Mouse (Mus musculus): ENCODE data around the gene Olfr1475. TPM values are rescaled to one million over a fixed set of nuclear protein-coding genes. Genes with fewer than 3 reads are reported as not detected.
"Not testable (repeated sequence)": the region's sequence is repeated elsewhere in the genome, so short reads cannot be mapped to it uniquely, and the experiment has no call there.

Olfr1475 gene
- not detected in 2 replicates for polyA plus RNA-seq (2015; fragmentation: Nextera tagmentation; extraction: Ambion mirVana)

DNA sequence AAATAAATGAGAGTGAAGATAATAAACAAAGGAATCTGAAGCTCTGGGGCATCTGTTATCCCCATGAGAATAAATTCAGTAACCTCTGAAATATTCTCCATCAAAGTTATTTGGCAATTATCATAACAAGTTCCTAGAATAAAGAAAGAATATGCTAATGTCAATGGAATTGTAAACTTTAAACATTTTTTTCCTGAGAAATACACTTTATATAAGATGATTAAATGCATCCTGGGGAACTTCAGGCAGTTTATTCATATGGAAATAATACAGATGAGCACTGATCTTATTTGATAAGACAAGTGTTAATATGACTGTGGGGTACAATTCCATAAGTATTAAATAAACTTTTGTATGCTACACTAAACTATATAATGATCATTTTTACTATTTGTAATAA lies at the start of gene Olfr1475:
Gene Olfr1475, minus strand, starts transcription at position 101 of the 400 bp plus-strand sequence.
- H3K4me3 ChIP-seq (replicated peaks), result no peak within 1 kb of the TSS
- H3K27ac ChIP-seq, result no peak within 1 kb of the TSS
- no peaks in the 10 kb centered on the region for H3K27me3 ChIP-seq (replicated peaks)
- no peak within 1 kb of the TSS for H3K4me2 ChIP-seq (replicated peaks)
- no peaks in the 10 kb centered on the region for H3K4me1 ChIP-seq (replicated peaks)
- H3K9me3 ChIP-seq, result no peaks in the 10 kb centered on the region
- no peaks in the 10 kb centered on the region for H3K36me3 ChIP-seq
- ATAC-seq, result no peak
- no peak within 1 kb of the TSS for H3K9ac ChIP-seq

- H3K27ac ChIP-seq, result no peak within 1 kb of the TSS
- WGBS, result 75% methylated on average over 2 of the region's 2 CpGs
- H3K9me3 ChIP-seq, result no peaks in the 10 kb centered on the region
- H3K4me1 ChIP-seq (replicated peaks), result no peaks in the 10 kb centered on the region
- no peaks in the 10 kb centered on the region for H3K27me3 ChIP-seq (replicated peaks)
- H3K9ac ChIP-seq, result no peak within 1 kb of the TSS
- H3K4me2 ChIP-seq (replicated peaks), result no peak within 1 kb of the TSS
- ATAC-seq, result no peak
- no peak within 1 kb of the TSS for H3K4me3 ChIP-seq (replicated peaks)
- no peaks in the 10 kb centered on the region for H3K36me3 ChIP-seq
These were observed 47.6 kb upstream of the Olfr1475 start, which contains the start of gene Olfr1480 for GRCm38 (mm10) chr19:13527613-13528012. TSS of gene Olfr1480 (plus strand) at chr19:13527913.

DNA sequence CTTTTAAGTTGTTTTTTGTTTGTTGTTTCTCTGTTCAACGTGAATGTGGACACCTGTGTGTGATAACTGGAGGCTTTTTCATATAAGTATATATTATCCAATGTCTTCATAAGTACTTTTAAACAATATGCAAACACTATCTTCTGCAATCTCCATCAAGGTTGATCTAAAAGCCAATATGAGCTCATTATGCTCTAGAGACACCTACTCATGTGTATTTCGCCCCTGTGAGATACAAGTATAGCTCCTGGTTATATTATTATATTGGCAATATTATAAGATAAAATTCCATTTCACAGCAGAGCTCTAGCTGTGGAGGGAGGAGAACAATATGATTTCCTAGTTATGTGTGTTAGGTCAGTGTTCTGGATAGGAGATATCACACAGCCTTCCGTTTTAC lies 20.2 kb upstream of the Olfr1475 start, which contains the start of gene Olfr1477:
Gene Olfr1477, plus strand, starts transcription at position 301 of the 400 bp plus-strand sequence.
- Histone ChIP-seq H3K27me3 (replicated peaks) (no peaks in the 10 kb centered on the region), H3K4me1 (replicated peaks) (no peaks in the 10 kb centered on the region), H3K4me3 (replicated peaks) (no peak within 1 kb of the TSS), H3K36me3 (no peaks in the 10 kb centered on the region), H3K9ac (no peak within 1 kb of the TSS), H3K27ac (no peak within 1 kb of the TSS), H3K4me2 (replicated peaks) (no peak within 1 kb of the TSS), H3K9me3 (no peaks in the 10 kb centered on the region)
- 77% methylated on average over 3 of the region's 3 CpGs for WGBS
- ATAC-seq, result no peak

DNA sequence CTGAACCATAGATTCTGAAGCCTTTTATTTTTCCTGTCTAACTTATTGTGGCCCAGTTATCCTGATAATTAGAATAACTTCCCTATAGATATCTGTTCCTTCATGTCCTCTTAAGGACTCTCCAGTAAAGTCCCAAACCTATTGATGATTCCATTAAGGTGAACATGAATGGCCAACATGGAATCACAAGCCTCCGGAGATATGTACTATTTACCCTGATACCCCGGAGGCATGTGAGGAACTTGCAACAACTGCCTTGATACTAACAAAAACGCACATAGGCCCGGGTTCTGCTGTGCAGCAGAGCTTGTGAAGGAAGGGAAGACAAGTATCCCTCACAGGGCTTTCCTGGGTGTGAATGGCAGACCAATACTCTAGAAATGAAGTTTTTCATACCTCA lies 10.7 kb downstream of the Olfr1475 start, which contains the start of gene Olfr1474:
Gene Olfr1474, plus strand, starts transcription at position 301 of the 400 bp plus-strand sequence.
- not testable (repeated sequence) for H3K4me2 ChIP-seq (replicated peaks); H3K4me3 ChIP-seq (replicated peaks); H3K27me3 ChIP-seq (replicated peaks); H3K9me3 ChIP-seq; H3K4me1 ChIP-seq (replicated peaks); H3K9ac ChIP-seq; ATAC-seq; H3K27ac ChIP-seq; H3K36me3 ChIP-seq
- WGBS, result 76% methylated on average over 4 of the region's 4 CpGs

GRCm38 (mm10) chr19:13455986-13456385 lies 24.0 kb downstream of the Olfr1475 start, which contains the start of gene Olfr1472:
TSS of gene Olfr1472 (minus strand) at chr19:13456086.
- H3K4me2 ChIP-seq (replicated peaks), result no peak within 1 kb of the TSS
- no peaks in the 10 kb centered on the region for H3K4me1 ChIP-seq (replicated peaks)
- H3K4me3 ChIP-seq (replicated peaks), result no peak within 1 kb of the TSS
- no peaks in the 10 kb centered on the region for H3K36me3 ChIP-seq
- H3K9me3 ChIP-seq, result no peaks in the 10 kb centered on the region
- no peak within 1 kb of the TSS for H3K27ac ChIP-seq
- H3K27me3 ChIP-seq (replicated peaks), result no peaks in the 10 kb centered on the region
- WGBS, result 71% methylated on average over 1 of the region's 1 CpGs
- H3K9ac ChIP-seq, result no peak within 1 kb of the TSS
- ATAC-seq, result no peak

DNA sequence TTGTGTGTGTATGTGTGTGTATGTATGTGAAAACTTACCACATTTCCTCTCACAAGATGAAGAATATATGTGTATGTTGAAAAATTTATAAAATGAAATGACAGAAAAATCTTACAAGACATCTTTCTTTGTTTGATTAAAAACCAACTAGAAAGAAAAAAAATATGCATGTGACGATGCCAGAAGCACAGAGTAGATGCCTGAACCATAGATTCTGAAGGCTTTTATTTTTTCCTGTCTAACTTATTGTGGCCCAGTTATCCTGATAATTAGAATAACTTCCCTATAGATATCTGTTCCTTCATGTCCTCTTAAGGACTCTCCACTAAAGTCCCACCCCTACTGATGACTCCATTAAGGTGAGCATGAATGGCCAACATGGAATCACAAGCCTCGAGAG lies 36.9 kb downstream of the Olfr1475 start, which contains the start of gene Olfr1471:
Gene Olfr1471, plus strand, starts transcription at position 301 of the 400 bp plus-strand sequence.
- not testable (repeated sequence) for H3K9ac ChIP-seq; H3K4me1 ChIP-seq (replicated peaks); H3K4me2 ChIP-seq (replicated peaks); H3K27me3 ChIP-seq (replicated peaks); H3K27ac ChIP-seq; H3K9me3 ChIP-seq; ATAC-seq; H3K36me3 ChIP-seq; H3K4me3 ChIP-seq (replicated peaks)
- WGBS, result 75% methylated on average over 2 of the region's 2 CpGs

Other genes starting within 250 kb of the Olfr1475 start
- not detected in 2 replicates for gene Olfr1463, start 248.9 kb downstream of the Olfr1475 start, polyA plus RNA-seq (2015; fragmentation: Nextera tagmentation; extraction: Ambion mirVana)
- gene Olfr1465, start 164.7 kb downstream of the Olfr1475 start, polyA plus RNA-seq (2015; fragmentation: Nextera tagmentation; extraction: Ambion mirVana), result not detected in 2 replicates
- not detected in 2 replicates for gene Olfr1466, start 141.3 kb downstream of the Olfr1475 start, polyA plus RNA-seq (2015; fragmentation: Nextera tagmentation; extraction: Ambion mirVana)
- gene Olfr1467, start 118.0 kb downstream of the Olfr1475 start, polyA plus RNA-seq (2015; fragmentation: Nextera tagmentation; extraction: Ambion mirVana), result not detected in 2 replicates
- gene Olfr1469, start 72.3 kb downstream of the Olfr1475 start, polyA plus RNA-seq (2015; fragmentation: Nextera tagmentation; extraction: Ambion mirVana), result not detected in 2 replicates
- not detected in 2 replicates for gene Olfr1471, start 36.8 kb downstream of the Olfr1475 start, polyA plus RNA-seq (2015; fragmentation: Nextera tagmentation; extraction: Ambion mirVana)
- gene Olfr1472, start 24.1 kb downstream of the Olfr1475 start, polyA plus RNA-seq (2015; fragmentation: Nextera tagmentation; extraction: Ambion mirVana), result not detected in 2 replicates
- gene Olfr1474, start 10.6 kb downstream of the Olfr1475 start, polyA plus RNA-seq (2015; fragmentation: Nextera tagmentation; extraction: Ambion mirVana), result not detected in 2 replicates
- not detected in 2 replicates for gene Olfr1477, start 20.4 kb upstream of the Olfr1475 start, polyA plus RNA-seq (2015; fragmentation: Nextera tagmentation; extraction: Ambion mirVana)
- gene Olfr1480, start 47.7 kb upstream of the Olfr1475 start, polyA plus RNA-seq (2015; fragmentation: Nextera tagmentation; extraction: Ambion mirVana), result not detected in 2 replicates
- not detected in 2 replicates for gene Olfr1484, start 103.3 kb upstream of the Olfr1475 start, polyA plus RNA-seq (2015; fragmentation: Nextera tagmentation; extraction: Ambion mirVana)
- gene Olfr1487, start 137.2 kb upstream of the Olfr1475 start, polyA plus RNA-seq (2015; fragmentation: Nextera tagmentation; extraction: Ambion mirVana), result not detected in 2 replicates
- not detected in 2 replicates for gene Olfr1489, start 151.4 kb upstream of the Olfr1475 start, polyA plus RNA-seq (2015; fragmentation: Nextera tagmentation; extraction: Ambion mirVana)
- not detected in 2 replicates for gene Olfr1490, start 170.9 kb upstream of the Olfr1475 start, polyA plus RNA-seq (2015; fragmentation: Nextera tagmentation; extraction: Ambion mirVana)
- not detected in 2 replicates for gene Olfr1491, start 217.1 kb upstream of the Olfr1475 start, polyA plus RNA-seq (2015; fragmentation: Nextera tagmentation; extraction: Ambion mirVana)
- not detected in 2 replicates for gene Olfr1493-ps1, start 243.1 kb upstream of the Olfr1475 start, polyA plus RNA-seq (2015; fragmentation: Nextera tagmentation; extraction: Ambion mirVana)

Measured in intestine, embryonic 15.5 days (tissue).